Mouse (Mus musculus): ENCODE measurements around the gene Casz1.

Casz1 gene

GRCm38 (mm10) chr4:148902919-148903727 lies 98.9 kb downstream of the Casz1 start:
- intact Hi-C loops (cut with DNase I), result loop anchor here (2.0 to 5.0 kb wide), 2 partner anchors 98 to 161 kb away; partner anchors contain the start of gene Casz1

GRCm38 (mm10) chr4:148905295-148905694 lies 101.1 kb downstream of the Casz1 start:
- intact Hi-C loops (cut with DNase I), result loop anchor here (5.0 kb wide), 1 partner anchor 47 kb away; no protein-coding TSS in a partner anchor

- intact Hi-C loops (cut with DNase I), result loop anchor here (5.0 kb wide), 1 partner anchor 45 kb away; no protein-coding TSS in a partner anchor
Observed at GRCm38 (mm10) chr4:148906806-148907205, 102.6 kb downstream of the Casz1 start.

GRCm38 (mm10) chr4:148908214-148908681 lies 104.0 kb downstream of the Casz1 start:
- intact Hi-C loops (cut with DNase I), result loop anchor here (5.0 kb wide), 1 partner anchor 44 kb away; no protein-coding TSS in a partner anchor

GRCm38 (mm10) chr4:148908760-148909510 lies 104.7 kb downstream of the Casz1 start:
- intact Hi-C loops (cut with DNase I), result loop anchor here (5.0 kb wide), 1 partner anchor 43 kb away; no protein-coding TSS in a partner anchor

- intact Hi-C loops (cut with DNase I), result loop anchor here (5.0 kb wide), 1 partner anchor 43 kb away; no protein-coding TSS in a partner anchor
Observed at GRCm38 (mm10) chr4:148909566-148909965, 105.3 kb downstream of the Casz1 start.

- intact Hi-C loops (cut with DNase I), result no loop called here
Observed at GRCm38 (mm10) chr4:148912134-148912533, 107.9 kb downstream of the Casz1 start.

- intact Hi-C loops (cut with DNase I), result no loop called here
Observed at GRCm38 (mm10) chr4:148912826-148913590, 108.8 kb downstream of the Casz1 start.

- intact Hi-C loops (cut with DNase I), result no loop called here
Observed at GRCm38 (mm10) chr4:148914863-148915622, 110.8 kb downstream of the Casz1 start.

GRCm38 (mm10) chr4:148915849-148916248 lies 111.6 kb downstream of the Casz1 start:
- intact Hi-C loops (cut with DNase I), result no loop called here

GRCm38 (mm10) chr4:148918707-148919447 lies 114.6 kb downstream of the Casz1 start:
- intact Hi-C loops (cut with DNase I), result no loop called here

GRCm38 (mm10) chr4:148920610-148921009 lies 116.4 kb downstream of the Casz1 start:
- intact Hi-C loops (cut with DNase I), result no loop called here

- intact Hi-C loops (cut with DNase I), result no loop called here
Observed at GRCm38 (mm10) chr4:148922221-148922700, 118.0 kb downstream of the Casz1 start.

GRCm38 (mm10) chr4:148923414-148923813 lies 119.2 kb downstream of the Casz1 start:
- intact Hi-C loops (cut with DNase I), result no loop called here

- intact Hi-C loops (cut with DNase I), result no loop called here
Observed at GRCm38 (mm10) chr4:148923976-148924375, 119.7 kb downstream of the Casz1 start.

- intact Hi-C loops (cut with DNase I), result no loop called here
Observed at GRCm38 (mm10) chr4:148925589-148926359, 121.5 kb downstream of the Casz1 start.

- intact Hi-C loops (cut with DNase I), result no loop called here
Observed at GRCm38 (mm10) chr4:148926459-148926858, 122.2 kb downstream of the Casz1 start.

GRCm38 (mm10) chr4:148928316-148928715 lies 124.1 kb downstream of the Casz1 start:
- intact Hi-C loops (cut with DNase I), result no loop called here

- intact Hi-C loops (cut with DNase I), result no loop called here
Observed at GRCm38 (mm10) chr4:148928876-148929275, 124.6 kb downstream of the Casz1 start.

Measured in adrenal gland (tissue).